Mouse (Mus musculus) cerebellum, postnatal 4 days (tissue): ENCODE data around the gene Iqcj.
"Not testable (repeated sequence)": the region's sequence is repeated elsewhere in the genome, so short reads cannot be mapped to it uniquely, and the experiment has no call there.

Source experiments
- DNase-seq, 2 experiments: peaks; one replicate each; pipeline ENCODE4 v3.0.0; 2022; ENCODE audit warnings: low spot score in 2 of 2, mixed read lengths in 1 of 2

Gene Iqcj

DNA sequence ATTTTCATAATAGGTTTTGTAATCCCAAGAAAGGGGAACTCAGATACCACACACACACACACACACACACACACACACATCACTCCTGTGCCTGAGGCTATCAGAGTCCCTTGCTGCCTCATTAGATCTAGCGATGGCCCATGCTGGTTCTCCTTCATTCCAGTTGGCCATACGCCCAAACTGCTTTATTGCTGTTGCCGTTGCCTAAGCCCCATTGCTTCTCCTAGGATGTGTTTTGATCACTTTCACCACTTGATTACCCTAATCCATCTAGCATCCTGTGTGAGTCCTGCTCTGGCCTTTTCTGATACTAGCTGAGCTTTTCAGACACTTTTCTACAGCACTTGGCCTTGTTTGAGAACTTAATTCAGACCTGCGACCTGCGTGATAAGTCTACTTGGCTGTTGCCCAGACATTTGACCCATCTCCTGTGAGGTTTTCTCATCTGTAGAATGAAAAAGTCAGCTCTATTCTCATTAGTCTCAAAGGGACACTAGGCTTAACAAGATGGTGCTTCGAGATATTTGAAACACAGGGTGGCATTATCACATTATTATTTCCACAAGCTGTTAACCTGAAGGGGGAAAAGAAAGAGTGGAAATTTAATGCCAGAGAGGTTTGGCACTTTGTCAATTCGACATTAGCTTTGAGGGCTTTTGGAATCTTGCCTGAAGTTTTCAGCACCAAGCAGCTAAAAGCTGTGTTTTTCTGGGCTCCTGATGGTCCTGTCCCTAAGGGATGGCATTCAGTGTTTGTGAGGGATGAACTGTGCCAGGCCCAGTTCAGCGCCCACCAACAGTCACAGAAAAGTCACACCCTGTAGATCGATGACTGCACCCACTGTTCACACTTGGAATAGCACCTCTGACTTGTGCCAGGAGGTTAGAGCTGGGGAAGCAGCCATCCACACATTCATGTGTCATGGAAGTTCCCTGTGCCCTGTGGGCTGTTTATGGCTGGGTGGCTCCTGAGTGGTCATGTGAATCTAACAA is 179.7 kb downstream of the Iqcj start:
- DNase-seq: peak; percentile 36 to 65

- DNase-seq: no peak
Observed at GRCm38 (mm10) chr3:68077406-68077805, 185.4 kb downstream of the Iqcj start.

DNA sequence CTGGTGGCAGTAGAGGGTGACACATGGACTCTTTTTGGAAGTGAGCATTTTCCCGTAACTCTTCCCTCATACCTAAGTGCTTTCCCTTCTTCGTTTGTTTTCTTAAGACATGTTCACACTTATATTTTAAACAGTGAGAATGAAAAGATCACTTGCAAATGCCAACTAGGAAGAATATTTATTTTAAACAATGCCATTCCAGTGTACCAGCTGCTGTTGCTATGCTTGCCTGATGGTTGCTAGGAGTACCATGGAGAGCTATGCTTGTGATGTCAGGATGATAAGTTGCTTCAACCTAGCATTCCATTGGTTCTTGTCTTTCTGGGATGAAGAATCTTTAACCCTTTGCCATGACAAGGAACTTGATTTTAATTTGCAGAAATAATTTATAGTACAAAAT is 193.0 kb downstream of the Iqcj start:
- no peak for DNase-seq

DNA sequence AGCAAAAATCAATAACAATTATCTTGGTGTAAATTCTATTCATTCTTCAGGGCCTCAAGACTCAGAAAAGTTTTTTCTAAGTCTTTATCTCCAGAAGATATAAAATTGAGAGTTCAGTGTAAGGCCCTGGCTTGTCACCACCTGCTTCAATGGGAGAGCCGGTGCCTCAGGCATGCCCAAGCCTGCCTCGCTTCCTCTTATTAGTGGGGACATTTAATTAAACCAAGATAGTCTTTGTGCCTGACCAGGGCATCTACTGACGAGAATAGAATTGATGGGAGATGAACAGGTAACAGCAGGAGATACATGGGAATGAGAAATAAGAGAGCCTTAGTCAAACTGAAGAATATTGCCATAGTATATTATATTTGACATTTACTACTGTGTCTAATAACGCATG is 200.1 kb downstream of the Iqcj start:
- DNase-seq: no peak

GRCm38 (mm10) chr3:68096724-68097431 is 204.9 kb downstream of the Iqcj start:
- no peak for DNase-seq

- not testable (repeated sequence) for DNase-seq
Observed at GRCm38 (mm10) chr3:68099561-68099960, 207.5 kb downstream of the Iqcj start.

GRCm38 (mm10) chr3:68101343-68101742 is 209.3 kb downstream of the Iqcj start:
- DNase-seq: no peak

GRCm38 (mm10) chr3:68105081-68105685 is 213.2 kb downstream of the Iqcj start:
- no peak for DNase-seq
